Mouse (Mus musculus) C2C12 (cell line): ENCODE data around the gene Aspm.

ENCODE experiments used
- CEBPB ChIP-seq: IDR thresholded peaks from one replicate; pipeline ENCODE4 v1.6.1; 2011; ENCODE audit warnings: low read depth, mild to moderate bottlenecking, control low read depth, moderate library complexity
- CTCF ChIP-seq: IDR thresholded peaks from one replicate; pipeline ENCODE4 v1.5.1; 2011; ENCODE audit not compliant: control insufficient read depth, insufficient read depth, insufficient read length
- MAX ChIP-seq: IDR thresholded peaks from one replicate; pipeline ENCODE4 v1.6.1; 2011; ENCODE audit warnings: mild to moderate bottlenecking, control low read depth
- MYOD1 ChIP-seq: IDR thresholded peaks from one replicate; pipeline ENCODE4 v1.6.1; 2011; ENCODE audit warnings: low read depth; ENCODE audit not compliant: control insufficient read depth, insufficient read length
- MYOG ChIP-seq: IDR thresholded peaks from one replicate; pipeline ENCODE4 v1.6.1; 2011; ENCODE audit not compliant: control insufficient read depth, insufficient read length; ENCODE audit errors: extremely low read depth

GRCm38 (mm10) chr1:139496212-139496611 lies 41.6 kb downstream of the Aspm start:
- TF ChIP-seq CTCF: no peak
- no peak for TF ChIP-seq MAX
- TF ChIP-seq MYOD1: no peak
- TF ChIP-seq CEBPB: no peak
- TF ChIP-seq MYOG: no peak
